Mouse (Mus musculus) brain, embryonic 14.5 days (tissue): ENCODE data around the gene Gm12790. TPM values are rescaled to one million over a fixed set of nuclear protein-coding genes. Genes with fewer than 3 reads are reported as not detected.
A peak's percentile ranks its signal among the peaks of the same experiment; 100 is the strongest.
"Not testable (repeated sequence)": the region's sequence is repeated elsewhere in the genome, so short reads cannot be mapped to it uniquely, and the experiment has no call there.

Experiments
- DNase-seq: peaks from one replicate; pipeline ENCODE4 v3.0.0-alpha.2; 2011; ENCODE audit warnings: low read depth
- CTCF ChIP-seq: fragments of 200-500 bp; IDR thresholded peaks from 2 replicates; pipeline ENCODE4 v1.5.1; 2012; ENCODE audit warnings: inconsistent platforms, mild to moderate bottlenecking, moderate library complexity, borderline replicate concordance; ENCODE audit not compliant: insufficient read depth, insufficient read length; ENCODE audit errors: extremely low read depth
- POLR2A ChIP-seq: fragments of 200-500 bp; IDR thresholded peaks from 2 replicates; pipeline ENCODE4 v1.6.1; 2012; ENCODE audit warnings: mild to moderate bottlenecking, inconsistent platforms, borderline replicate concordance; ENCODE audit not compliant: poor library complexity, insufficient read depth, insufficient read length, severe bottlenecking; ENCODE audit errors: extremely low read depth
- polyA plus RNA-seq: library from polyadenylated mRNA; depleted of rRNA; stranded (reverse); fragments of >200 nt; gene quantifications from 2 replicates; pipeline ENCODE4 v1.2.3, GENCODE M21; 2012; rRNA removed

Gene Gm12790
- not detected in 2 replicates for polyA plus RNA-seq

DNA sequence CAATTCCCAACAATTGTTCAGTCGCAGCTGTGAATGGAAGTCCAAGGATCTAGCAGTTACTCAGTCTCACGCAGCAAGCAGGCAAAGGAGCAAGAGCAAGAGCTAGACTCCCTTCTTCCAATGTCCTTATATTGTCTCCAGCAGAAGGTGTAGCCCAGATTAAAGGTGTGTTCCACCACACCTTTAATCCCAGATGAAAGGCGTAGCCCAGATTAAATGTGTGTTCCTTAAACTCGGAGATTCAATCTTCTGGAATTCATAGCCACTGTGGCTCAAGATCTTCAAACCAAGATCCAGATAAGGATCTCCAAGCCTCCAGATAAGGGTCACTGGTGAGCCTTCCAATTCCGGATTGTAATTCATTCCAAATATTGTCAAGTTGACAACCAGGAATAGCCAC, at the start of gene Gm12790:
Gene Gm12790, minus strand, starts transcription at position 101 of the 400 bp plus-strand sequence.
- not testable (repeated sequence) for DNase-seq

DNA sequence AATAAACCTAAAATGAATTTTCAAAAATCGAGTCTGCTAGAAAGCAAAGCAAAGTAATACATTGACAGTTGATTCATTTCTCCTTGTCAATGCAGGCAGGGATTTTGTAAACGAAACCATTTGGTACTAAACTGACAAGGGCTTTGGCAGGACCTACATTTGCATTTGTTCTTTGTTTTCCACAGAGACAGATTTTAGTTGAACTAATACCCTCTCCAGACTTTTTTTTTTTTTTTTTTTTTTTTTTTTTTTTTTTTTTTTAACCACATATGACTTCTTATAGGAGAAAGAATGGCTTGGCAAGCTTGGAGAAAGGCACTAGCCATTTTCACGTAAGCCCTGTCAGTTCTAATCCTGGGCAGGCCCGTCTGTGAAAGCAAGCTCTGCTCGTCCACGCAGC, 45.8 kb upstream of the Gm12790 start:
- TF ChIP-seq POLR2A (no peak), CTCF (no peak)
- no peak for DNase-seq

DNA sequence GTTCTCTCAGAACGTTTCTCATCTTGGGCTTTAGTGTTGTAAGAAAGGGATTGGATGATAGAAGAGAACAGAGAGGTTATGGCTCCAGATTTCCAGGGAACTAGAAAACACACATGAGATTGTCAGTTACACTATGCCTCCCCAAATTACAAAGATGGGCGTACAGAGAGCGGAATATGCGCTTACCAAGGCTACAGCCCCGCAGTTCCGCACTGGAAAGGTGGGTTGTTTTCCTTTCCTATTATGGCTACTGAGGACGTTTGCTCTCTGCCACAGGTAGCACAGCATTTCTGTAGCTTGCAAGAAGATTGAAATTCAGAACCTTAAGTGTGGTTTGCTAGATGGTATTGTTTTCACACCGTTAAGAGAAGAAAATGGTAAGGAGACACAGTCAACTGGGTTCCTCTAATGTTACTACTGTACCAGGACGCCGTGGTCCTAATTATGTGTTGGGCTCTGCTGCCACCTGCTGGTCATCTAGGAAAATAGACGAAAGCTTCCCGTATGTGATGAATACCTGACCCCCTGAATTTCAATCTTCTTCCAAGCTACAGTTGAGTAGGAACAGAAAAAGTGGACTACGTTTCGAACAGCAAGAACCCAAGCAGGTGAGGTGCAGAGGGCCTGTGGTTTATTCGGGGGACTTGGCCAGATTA, 17.5 kb upstream of the Gm12790 start:
- TF ChIP-seq POLR2A (no peak), CTCF (peak; percentile 82; the same call in 1 of the 2 replicates)
- DNase-seq: peak; percentile 89

DNA sequence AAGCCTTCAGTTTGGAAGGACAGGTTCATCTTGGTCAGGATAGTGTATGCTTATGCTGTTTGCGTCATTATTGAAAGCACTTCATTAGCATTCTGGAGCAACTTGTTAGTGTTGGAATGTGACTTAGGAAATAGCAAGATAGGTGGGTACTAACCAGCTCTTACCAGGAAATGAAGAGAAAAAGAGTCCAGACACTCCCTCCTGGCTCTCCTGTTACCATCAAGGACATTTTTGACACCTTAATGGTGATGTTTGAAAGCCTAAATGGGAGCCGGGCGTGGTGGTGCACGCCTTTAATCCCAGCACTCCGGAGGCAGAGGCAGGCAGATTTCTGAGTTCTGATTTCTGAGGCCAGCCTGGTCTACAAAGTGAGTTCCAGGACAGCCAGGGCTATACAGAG, 16.6 kb upstream of the Gm12790 start:
- DNase-seq: no peak
- TF ChIP-seq POLR2A (no peak), CTCF (no peak)

DNA sequence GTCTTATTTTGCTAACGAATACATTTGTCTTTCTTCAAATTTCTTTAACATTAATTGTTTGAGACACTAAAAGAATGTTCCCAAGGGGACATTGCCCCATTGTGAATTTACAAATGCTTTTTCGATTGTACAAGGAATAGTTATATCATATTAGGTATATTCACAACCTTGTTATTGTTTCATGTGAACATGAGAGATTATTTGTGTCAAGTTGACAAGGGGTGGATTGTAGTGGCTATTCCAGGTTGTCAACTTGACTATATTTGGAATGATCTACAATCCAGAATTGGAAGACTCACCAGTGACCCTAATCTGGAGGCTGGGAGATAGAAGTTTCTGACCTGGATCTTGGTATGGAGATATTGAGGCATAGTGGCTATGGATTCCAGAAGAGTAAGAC, 5.5 kb upstream of the Gm12790 start, which contains the start of gene Gm12789:
Gene Gm12789, plus strand, starts transcription at position 301 of the 400 bp plus-strand sequence.
- DNase-seq: not testable (repeated sequence)

DNA sequence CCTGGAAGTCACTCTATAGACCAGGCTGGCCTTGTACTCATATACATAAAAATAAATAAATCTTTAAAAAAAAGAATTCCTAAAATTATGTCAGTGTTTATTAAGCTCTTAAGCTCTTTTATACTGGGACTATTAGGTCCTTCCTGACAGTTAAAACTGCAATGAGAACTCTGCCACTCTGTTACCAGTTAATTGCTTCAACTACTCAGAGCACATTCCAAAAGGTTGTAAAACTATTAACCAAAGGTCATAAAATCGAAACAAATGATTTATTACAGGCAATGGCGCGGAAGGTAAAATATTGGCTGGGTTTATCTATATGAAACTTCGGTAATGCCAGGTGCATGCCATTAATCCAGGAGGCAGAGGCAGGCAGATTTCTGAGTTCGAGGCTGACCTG, 4.8 kb upstream of the Gm12790 start:
- no peak for TF ChIP-seq POLR2A
- TF ChIP-seq CTCF: no peak
- DNase-seq: no peak

DNA sequence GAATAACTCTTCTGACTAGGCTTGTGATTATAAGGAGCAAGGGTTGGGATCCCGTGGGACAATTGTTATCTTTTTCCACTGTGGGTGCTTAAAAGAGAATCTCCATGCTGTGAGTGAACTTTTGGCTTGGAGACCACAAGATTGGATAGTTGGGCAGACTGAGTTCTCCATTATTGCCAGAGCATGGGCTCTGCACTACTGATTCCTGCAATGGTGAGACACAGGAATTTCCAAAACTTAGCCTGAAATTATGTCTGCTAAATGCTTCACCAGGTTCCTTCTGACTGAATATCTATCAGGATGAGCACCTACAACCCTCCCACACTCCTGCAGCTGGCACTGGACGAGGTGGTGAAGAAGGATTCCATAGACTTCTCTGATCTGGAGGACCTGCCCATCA, 40.7 kb downstream of the Gm12790 start, which contains the start of gene Gm12794:
Gene Gm12794, plus strand, starts transcription at position 301 of the 400 bp plus-strand sequence.
- DNase-seq: not testable (repeated sequence)

Other genes with a start within 250 kb of the Gm12790 start
- not detected in 2 replicates for gene B020004J07Rik, start 137.0 kb downstream of the Gm12790 start, polyA plus RNA-seq
- not detected in 2 replicates for gene C130073F10Rik, start 87.3 kb downstream of the Gm12790 start, polyA plus RNA-seq
- gene Gm12800, start 71.9 kb downstream of the Gm12790 start, polyA plus RNA-seq: not detected in 2 replicates
- not detected in 2 replicates for gene Gm12794, start 40.6 kb downstream of the Gm12790 start, polyA plus RNA-seq
- not detected in 2 replicates for gene Gm12789, start 5.6 kb upstream of the Gm12790 start, polyA plus RNA-seq
- 26.7 and 35.0 TPM in 2 replicates for gene Pde4b, start 106.5 kb upstream of the Gm12790 start, polyA plus RNA-seq